Mouse (Mus musculus) intestine, embryonic 14.5 days (tissue): ENCODE measurements around the gene Pcolce2. TPM values are rescaled to one million over a fixed set of nuclear protein-coding genes. Genes with fewer than 3 reads are reported as not detected.
"Not testable (repeated sequence)": the region's sequence is repeated elsewhere in the genome, so short reads cannot be mapped to it uniquely, and the experiment has no call there.

Source experiments
- ATAC-seq: fragments of 200-750 bp; cut with Nextera tagmentation; replicated peaks from 2 replicates; pipeline ENCODE4 v1.8.0; 2017; ENCODE audit warnings: low read depth, moderate number of reproducible peaks, moderate TSS enrichment, moderate library complexity; ENCODE audit not compliant: low FRiP score, low TSS enrichment
- DNase-seq: peaks from one replicate; pipeline ENCODE4 v3.0.0-alpha.2; 2018; ENCODE audit warnings: low spot score
- H3K27ac ChIP-seq: fragments of 300-500 bp; sonication (generic); 2 replicates; pipeline ENCODE4 v1.5.1; 2014; ENCODE audit warnings: low read depth, mild to moderate bottlenecking, control low read depth
- H3K27me3 ChIP-seq: fragments of 300-500 bp; sonication (generic); replicated peaks from 2 replicates; pipeline ENCODE4 v1.6.1; 2014; ENCODE audit warnings: low read length, control low read depth; ENCODE audit not compliant: control insufficient read depth, insufficient read depth
- H3K36me3 ChIP-seq: fragments of 300-500 bp; sonication (generic); 2 replicates; pipeline ENCODE4 v1.6.1; 2014; ENCODE audit warnings: low read length, control low read depth; ENCODE audit not compliant: control insufficient read depth, insufficient read depth
- H3K4me1 ChIP-seq: fragments of 300-500 bp; sonication (generic); replicated peaks from 2 replicates; pipeline ENCODE4 v1.6.1; 2014; ENCODE audit warnings: low read length, control low read depth, mixed read lengths; ENCODE audit not compliant: control insufficient read depth, insufficient read depth
- H3K4me2 ChIP-seq: fragments of 300-500 bp; sonication (generic); 2 replicates; pipeline ENCODE4 v1.6.1; 2014; ENCODE audit warnings: low read length
- H3K4me3 ChIP-seq: fragments of 300-500 bp; sonication (generic); 2 replicates; pipeline ENCODE4 v1.5.1; 2014; ENCODE audit warnings: low read depth, low read length, control low read depth, mixed read lengths
- H3K9ac ChIP-seq: fragments of 300-500 bp; sonication (generic); 2 replicates; pipeline ENCODE4 v1.6.1; 2014; ENCODE audit warnings: mild to moderate bottlenecking, low read length
- H3K9me3 ChIP-seq: fragments of 300-500 bp; sonication (generic); 2 replicates; pipeline ENCODE4 v1.6.1; 2016; ENCODE audit warnings: low read length, control low read depth; ENCODE audit not compliant: control insufficient read depth
- WGBS: fragments of 180-500 bp; shearing (Covaris S2); extraction: QIAGEN DNeasy Blood & Tissue Kit; methylation state at CpG from one replicate; pipeline ENCODE4 v1.1.7; 2014; 5-methylcytosine and 5-hydroxymethylcytosine counted together
- polyA plus RNA-seq: library from polyadenylated mRNA; unstranded; fragments of >200 nt; fragmentation: Nextera tagmentation; extraction: Ambion mirVana; gene quantifications from 2 replicates; pipeline ENCODE4 v1.2.1, GENCODE M21; 2014

The Pcolce2 gene
- polyA plus RNA-seq, 1 experiment from 2014 or later = 0.69 TPM

DNA sequence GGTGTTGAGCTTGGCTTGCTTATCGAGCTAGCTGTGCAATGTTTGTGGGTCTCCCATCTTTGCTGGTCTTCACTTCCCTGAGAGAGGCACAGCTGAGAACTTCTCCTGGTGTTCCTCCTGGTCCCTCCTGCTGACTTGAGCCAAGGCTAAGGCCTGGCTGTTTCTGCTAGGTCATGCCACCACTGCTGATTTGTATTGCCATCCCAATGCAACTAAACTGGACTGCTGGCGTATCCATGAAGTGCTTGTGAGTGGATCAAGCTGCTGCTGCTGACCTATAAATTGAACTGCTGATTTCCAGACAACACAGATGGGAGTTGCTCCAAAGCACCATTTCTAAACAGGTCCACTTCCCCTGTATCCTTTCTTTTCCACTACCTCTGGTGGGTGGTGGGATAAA is 7.8 kb upstream of the Pcolce2 start:
- H3K9me3 ChIP-seq, H3K4me3 ChIP-seq, DNase-seq, H3K4me1 ChIP-seq, ATAC-seq, H3K4me2 ChIP-seq, H3K9ac ChIP-seq, H3K27me3 ChIP-seq, H3K36me3 ChIP-seq, H3K27ac ChIP-seq: not testable (repeated sequence)
- 83% methylated on average over 2 of the region's 2 CpGs for WGBS

DNA sequence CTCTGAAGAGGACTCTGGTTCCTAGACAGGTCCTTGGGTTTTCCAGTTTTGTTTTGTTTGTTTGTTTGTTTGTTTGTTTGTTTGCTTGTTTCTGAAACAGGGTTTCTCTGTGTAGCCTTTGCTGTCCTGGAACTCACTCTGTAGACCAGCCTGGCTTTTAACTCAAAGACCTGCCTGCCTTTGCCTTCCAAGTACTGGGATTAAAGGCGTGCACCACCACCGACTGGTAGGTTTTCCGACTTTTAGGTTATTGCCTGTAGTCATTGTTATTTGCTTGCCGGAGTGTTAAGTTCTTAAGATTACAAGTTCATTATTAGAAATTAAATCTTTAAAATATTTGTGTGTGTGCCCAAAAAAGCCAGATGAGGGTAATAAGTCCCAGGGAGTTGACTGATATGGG is 1.0 kb upstream of the Pcolce2 start:
- no peak for ATAC-seq
- Histone ChIP-seq H3K27me3 (peaks cover 25% of the 10 kb centered on the region), H3K36me3 (no peaks in the 10 kb centered on the region), H3K4me3 (no peak overlapping the region), H3K4me2 (no peak overlapping the region), H3K9me3 (no peaks in the 10 kb centered on the region), H3K4me1 (no peaks in the 10 kb centered on the region), H3K9ac (no peak overlapping the region), H3K27ac (no peak overlapping the region)
- DNase-seq = no peak
- WGBS = 72% methylated on average over 4 of the region's 4 CpGs

DNA sequence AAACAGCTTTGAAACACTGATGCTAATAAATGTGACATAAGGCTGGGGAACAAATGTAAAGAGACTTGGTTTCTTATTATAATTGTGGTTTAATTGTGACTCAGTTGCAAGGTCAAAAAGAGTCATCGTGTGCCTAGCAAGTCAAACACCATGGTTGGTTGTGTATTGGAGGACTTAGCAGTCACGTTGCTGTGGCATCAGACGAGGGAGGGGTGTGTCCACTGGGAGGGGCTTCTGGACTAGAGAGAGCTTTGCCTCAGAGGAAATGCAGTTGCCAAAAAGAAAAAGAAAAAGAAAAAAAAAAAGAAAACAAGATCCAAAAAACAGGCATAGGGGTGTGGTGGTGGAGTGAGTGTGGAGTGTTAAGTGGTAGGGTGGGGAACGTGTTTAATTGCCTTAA is 2.5 kb downstream of the Pcolce2 start:
- Histone ChIP-seq H3K36me3 (no peaks in the 10 kb centered on the region), H3K27ac (no peak overlapping the region), H3K4me2 (no peak overlapping the region), H3K4me1 (no peaks in the 10 kb centered on the region), H3K27me3 (peaks cover 25% of the 10 kb centered on the region), H3K9me3 (no peaks in the 10 kb centered on the region), H3K4me3 (no peak overlapping the region), H3K9ac (no peak overlapping the region)
- no peak for DNase-seq
- 45% methylated on average over 4 of the region's 4 CpGs for WGBS
- ATAC-seq = no peak

DNA sequence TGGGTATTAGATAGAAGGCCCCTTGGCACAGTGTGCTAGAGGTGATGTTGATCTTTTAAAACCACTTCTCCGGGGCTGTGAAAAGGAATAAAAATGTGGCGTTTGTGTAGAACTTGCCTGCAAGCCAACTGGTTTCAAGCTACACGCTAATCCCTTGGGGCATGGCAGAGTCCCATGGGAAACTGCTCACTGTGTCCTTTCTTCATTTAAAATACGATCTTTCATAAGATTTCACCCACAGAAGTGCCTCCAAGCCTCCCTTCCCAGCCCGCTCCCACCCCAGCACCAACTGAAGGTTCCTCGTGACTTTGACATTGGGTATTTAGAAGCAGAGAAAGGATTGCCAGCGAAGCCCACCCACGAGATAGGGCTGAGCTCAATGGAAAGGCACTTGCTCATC is 8.5 kb downstream of the Pcolce2 start:
- H3K27me3 ChIP-seq = no peaks in the 10 kb centered on the region
- H3K4me2 ChIP-seq = no peak overlapping the region
- no peak overlapping the region for H3K9ac ChIP-seq
- no peak overlapping the region for H3K27ac ChIP-seq
- H3K4me3 ChIP-seq = no peak overlapping the region
- no peak for ATAC-seq
- H3K36me3 ChIP-seq = no peaks in the 10 kb centered on the region
- DNase-seq = no peak
- H3K9me3 ChIP-seq = no peaks in the 10 kb centered on the region
- 93% methylated on average over 8 of the region's 8 CpGs for WGBS
- H3K4me1 ChIP-seq = no peaks in the 10 kb centered on the region

DNA sequence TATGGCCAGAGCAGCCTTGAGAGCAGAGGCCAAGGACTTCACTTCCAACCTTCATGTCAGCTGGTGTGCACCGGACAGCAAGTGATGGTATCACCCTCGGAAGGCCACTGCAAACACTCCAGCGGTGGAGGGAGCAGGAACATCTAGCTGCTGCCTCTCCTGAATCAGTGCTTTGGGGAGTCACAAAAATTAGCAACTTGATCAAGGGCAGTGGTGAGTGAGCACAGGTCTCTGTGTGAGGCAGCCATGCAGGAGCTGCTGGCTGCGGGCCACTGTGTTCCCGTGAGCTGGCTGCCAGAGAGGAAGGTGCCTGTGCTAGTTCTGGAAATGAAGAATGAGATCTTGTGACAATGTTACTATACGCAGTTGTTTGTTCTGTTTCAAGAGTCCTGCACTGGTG is 16.0 kb downstream of the Pcolce2 start:
- H3K9me3 ChIP-seq = no peaks in the 10 kb centered on the region
- H3K4me1 ChIP-seq = no peaks in the 10 kb centered on the region
- no peaks in the 10 kb centered on the region for H3K36me3 ChIP-seq
- no peak for DNase-seq
- 81% methylated on average over 6 of the region's 6 CpGs for WGBS
- no peak for ATAC-seq
- no peaks in the 10 kb centered on the region for H3K27me3 ChIP-seq
- H3K4me3 ChIP-seq = no peak overlapping the region
- H3K4me2 ChIP-seq = no peak overlapping the region
- no peak overlapping the region for H3K9ac ChIP-seq
- H3K27ac ChIP-seq = no peak overlapping the region

DNA sequence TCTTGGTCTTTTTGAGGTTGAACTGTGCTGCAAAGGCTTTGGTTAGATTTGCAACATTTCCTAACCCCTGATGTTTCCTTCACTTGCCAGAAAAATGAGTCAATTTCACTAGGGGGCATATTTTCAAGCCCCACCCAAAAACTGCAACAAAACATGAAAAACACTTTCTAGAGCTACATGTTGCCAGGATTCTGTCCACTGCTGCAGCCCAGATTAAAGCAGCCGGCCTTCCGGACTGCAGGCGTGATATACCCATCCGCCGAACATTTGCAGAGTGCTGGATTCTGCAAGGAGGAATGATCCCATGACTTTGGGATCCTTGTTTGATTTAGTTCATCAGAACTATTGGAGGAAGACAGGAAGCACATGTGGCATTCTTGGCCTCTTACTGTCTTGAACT is 17.0 kb downstream of the Pcolce2 start:
- no peak for DNase-seq
- Histone ChIP-seq H3K36me3 (no peaks in the 10 kb centered on the region), H3K27me3 (no peaks in the 10 kb centered on the region), H3K9me3 (no peaks in the 10 kb centered on the region), H3K4me2 (no peak overlapping the region), H3K4me1 (no peaks in the 10 kb centered on the region), H3K9ac (no peak overlapping the region), H3K27ac (no peak overlapping the region), H3K4me3 (no peak overlapping the region)
- no peak for ATAC-seq
- 96% methylated on average over 5 of the region's 5 CpGs for WGBS

DNA sequence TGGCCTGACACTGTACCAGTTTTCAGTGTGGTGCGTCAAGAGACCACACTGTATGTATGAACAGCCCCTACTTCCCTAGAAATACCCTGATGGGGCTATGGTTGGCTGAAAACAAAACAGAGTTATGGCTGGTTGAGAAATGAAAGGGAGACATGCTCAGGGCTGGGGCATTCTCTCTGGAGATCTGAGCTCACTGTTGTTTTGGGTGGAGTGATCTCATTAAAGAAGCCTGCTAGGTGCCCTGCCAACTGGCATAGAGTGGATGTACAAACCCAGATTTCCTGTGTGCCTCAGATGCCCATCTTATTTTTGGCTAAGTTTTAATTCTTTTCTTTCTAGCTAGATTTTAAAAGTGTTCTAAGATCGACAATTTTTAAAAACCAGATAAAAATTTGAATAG is 20.5 kb downstream of the Pcolce2 start:
- H3K9me3 ChIP-seq = no peaks in the 10 kb centered on the region
- no peaks in the 10 kb centered on the region for H3K4me1 ChIP-seq
- H3K9ac ChIP-seq = no peak overlapping the region
- H3K27me3 ChIP-seq = no peaks in the 10 kb centered on the region
- no peak for DNase-seq
- no peak overlapping the region for H3K4me2 ChIP-seq
- no peak overlapping the region for H3K4me3 ChIP-seq
- no peaks in the 10 kb centered on the region for H3K36me3 ChIP-seq
- no peak for ATAC-seq
- 86% methylated on average over 2 of the region's 2 CpGs for WGBS
- H3K27ac ChIP-seq = no peak overlapping the region

DNA sequence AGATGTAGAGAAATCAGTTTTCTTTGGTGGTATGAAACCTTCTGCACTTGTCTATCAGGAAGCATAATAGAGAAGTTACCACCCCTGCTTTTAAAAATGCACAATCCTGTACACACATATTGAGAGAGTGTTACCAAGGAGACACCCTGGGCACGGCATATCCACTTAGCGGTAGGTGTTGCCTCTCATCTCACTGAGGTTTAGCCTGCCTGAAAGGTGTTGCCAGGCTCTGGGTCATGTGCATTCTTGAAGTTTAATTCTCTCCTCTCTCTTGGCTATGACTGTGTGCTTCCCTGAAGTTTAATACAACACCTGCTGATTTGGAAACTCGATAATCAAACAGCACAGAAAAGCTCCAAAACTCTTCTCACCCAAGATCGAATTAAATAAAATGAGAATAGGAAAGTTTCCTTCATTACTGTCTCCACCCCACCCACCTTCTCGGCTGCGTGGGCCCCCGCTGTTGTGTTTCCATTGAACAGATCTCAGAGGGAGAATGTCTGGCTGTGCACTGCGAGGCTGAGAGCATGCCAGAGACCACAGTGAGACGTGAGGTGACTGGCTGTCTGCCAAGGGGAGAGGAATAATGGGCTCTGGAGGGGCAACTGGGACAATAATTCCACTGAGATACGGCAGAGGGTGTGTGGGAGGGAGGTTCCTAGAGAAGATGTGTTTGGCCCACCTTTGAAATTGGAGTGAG is 27.0 kb downstream of the Pcolce2 start:
- no peak overlapping the region for H3K4me3 ChIP-seq
- DNase-seq = no peak
- no peak overlapping the region for H3K9ac ChIP-seq
- H3K36me3 ChIP-seq = no peaks in the 10 kb centered on the region
- no peak overlapping the region for H3K27ac ChIP-seq
- H3K4me1 ChIP-seq = 0 out of 2 replicates have a peak, but pooled peaks cover 4% of the 10 kb centered on the region
- H3K9me3 ChIP-seq = no peaks in the 10 kb centered on the region
- no peaks in the 10 kb centered on the region for H3K27me3 ChIP-seq
- WGBS = 42% methylated on average over 10 of the region's 10 CpGs
- no peak; the same call in 1 of the 2 replicates for ATAC-seq
- H3K4me2 ChIP-seq = no peak overlapping the region

DNA sequence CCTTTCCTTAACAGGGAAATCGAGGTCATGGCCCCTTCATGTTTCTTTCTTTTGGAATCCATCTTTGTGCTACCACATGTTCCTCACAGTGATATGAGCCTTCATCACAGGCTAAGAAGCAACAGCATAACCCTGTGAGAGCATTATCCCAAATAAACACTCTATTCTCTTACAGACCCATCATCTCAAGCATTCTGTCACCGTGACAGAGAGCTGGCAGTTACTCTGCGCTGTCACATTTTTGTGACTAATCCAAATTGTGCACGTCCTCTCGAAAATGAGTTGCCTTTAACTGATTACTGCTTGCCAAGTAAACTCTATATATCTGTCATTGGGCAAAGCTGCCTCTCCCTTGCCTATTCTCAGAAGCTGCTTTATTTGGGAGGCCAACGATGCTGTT is 28.4 kb downstream of the Pcolce2 start:
- WGBS = 87% methylated on average over 6 of the region's 6 CpGs
- DNase-seq (no peak), ATAC-seq (no peak)

More for the DNA sequence above, 28.4 kb downstream of the Pcolce2 start:
- H3K36me3 ChIP-seq = no peaks in the 10 kb centered on the region
- H3K4me2 ChIP-seq = no peak overlapping the region
- no peak overlapping the region for H3K27ac ChIP-seq
- H3K9me3 ChIP-seq = no peaks in the 10 kb centered on the region
- H3K9ac ChIP-seq = no peak overlapping the region
- no peaks in the 10 kb centered on the region for H3K27me3 ChIP-seq
- H3K4me3 ChIP-seq = no peak overlapping the region
- H3K4me1 ChIP-seq = 0 out of 2 replicates have a peak, but pooled peaks cover 4% of the 10 kb centered on the region
